26 mouse cellular contexts compared by ENCODE assay signal in the genomic region with DNA sequence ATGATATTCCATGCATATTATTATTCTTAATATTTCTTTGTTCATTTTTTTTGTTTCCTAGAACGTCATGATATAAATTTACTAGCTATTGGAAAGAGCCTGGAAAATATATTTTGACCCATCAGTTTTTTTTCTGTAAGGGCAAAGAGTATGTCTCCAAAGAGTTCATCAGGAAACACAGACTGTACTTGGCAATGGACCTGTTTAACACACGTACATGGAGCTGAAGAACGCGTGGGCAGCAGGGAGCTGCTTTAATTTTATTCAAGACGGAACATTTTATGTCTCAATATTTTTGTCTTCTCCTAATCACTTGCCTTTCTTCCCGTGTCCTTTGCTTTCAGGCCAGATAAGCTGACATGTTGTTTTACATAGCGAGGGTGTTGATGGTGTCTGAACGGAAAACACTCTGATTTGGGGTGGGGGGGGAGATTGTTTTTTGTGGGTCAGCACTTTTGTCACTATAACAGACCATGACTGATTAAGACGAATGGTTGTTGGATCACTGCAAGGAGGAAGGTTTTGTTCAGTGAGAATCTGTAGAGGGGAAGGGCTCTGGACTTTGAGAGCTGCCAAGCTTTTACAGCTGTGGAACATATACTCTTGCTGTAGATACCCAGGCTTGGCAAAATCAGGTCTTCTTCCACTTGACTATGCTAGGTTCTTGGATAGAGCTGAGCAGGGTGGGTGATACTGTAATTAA.
DNase-seq lines count a peak whose midpoint lies in the region; ATAC-seq lines count a peak whose summit lies in the region.
"Had no signal": no experiment of that assay in that cellular context is flagged by ENCODE, and none has a peak within 500 bp of the region (broad histone marks: within the 10 kb centered on the region; RNA-seq: fewer than 3 reads in every experiment).

No protein-coding gene starts in this region.

- no peaks in the 10 kb centered on the region for H3K4me1 ChIP-seq in midbrain, embryonic 14.5 days (ENCODE audit: control insufficient read depth, insufficient read depth, low read length)
- H3K4me1 ChIP-seq in midbrain, embryonic 15.5 days: peaks cover 7% of the 10 kb centered on the region; the same call in 1 of the 2 replicates
- no peaks in the 10 kb centered on the region for H3K4me1 ChIP-seq in hindbrain, embryonic 16.5 days (ENCODE audit: control insufficient read depth, insufficient read depth, low read depth, low read length)
- no peaks in the 10 kb centered on the region for H3K4me1 ChIP-seq in neural tube, embryonic 15.5 days
- H3K4me1 ChIP-seq: liver, embryonic 13.5 days; stomach, embryonic 15.5 days had no signal

- no peak overlapping the region for H3K9ac ChIP-seq in midbrain, embryonic 14.5 days (replicated peaks; ENCODE audit: low read length)
- no peak overlapping the region for H3K9ac ChIP-seq in midbrain, embryonic 15.5 days
- H3K9ac ChIP-seq in hindbrain, embryonic 16.5 days (ENCODE audit: low read depth, low read length): no peak overlapping the region
- H3K9ac ChIP-seq in neural tube, embryonic 15.5 days (replicated peaks): no peak overlapping the region
- H3K9ac ChIP-seq: embryonic facial prominence, embryonic 15.5 days; kidney, embryonic 15.5 days; liver, embryonic 13.5 days; lung, embryonic 14.5 days; stomach, embryonic 15.5 days had no signal

- no peak overlapping the region for H3K27ac ChIP-seq in midbrain, embryonic 14.5 days (replicated peaks; ENCODE audit: low read depth, low read length)
- H3K27ac ChIP-seq in midbrain, embryonic 15.5 days: no peak overlapping the region
- no peak overlapping the region for H3K27ac ChIP-seq in hindbrain, embryonic 16.5 days (ENCODE audit: low read depth, low read length)
- H3K27ac ChIP-seq in neural tube, embryonic 15.5 days (replicated peaks): no peak overlapping the region
- H3K27ac ChIP-seq: embryonic facial prominence, embryonic 15.5 days; kidney, embryonic 15.5 days; liver, embryonic 13.5 days; stomach, embryonic 15.5 days had no signal

- no peak for ATAC-seq in midbrain, embryonic 14.5 days (ENCODE audit: low FRiP score, low TSS enrichment)
- no peak for ATAC-seq in midbrain, embryonic 15.5 days (replicated peaks)
- peak; percentile 73 for ATAC-seq in hindbrain, embryonic 16.5 days
- peak; percentile 50 for ATAC-seq in neural tube, embryonic 15.5 days (ENCODE audit: low FRiP score)
- ATAC-seq: forebrain, embryonic 16.5 days; intestine, postnatal 0 days; Patski had no signal

- no peaks in the 10 kb centered on the region for H3K36me3 ChIP-seq in midbrain, embryonic 14.5 days (ENCODE audit: control insufficient read depth, insufficient read depth, low read length)
- H3K36me3 ChIP-seq in midbrain, embryonic 15.5 days (replicated peaks): no peaks in the 10 kb centered on the region
- no peaks in the 10 kb centered on the region for H3K36me3 ChIP-seq in hindbrain, embryonic 16.5 days (ENCODE audit: control insufficient read depth, insufficient read depth, low read length)
- H3K36me3 ChIP-seq in neural tube, embryonic 15.5 days: no peaks in the 10 kb centered on the region
- H3K36me3 ChIP-seq: embryonic facial prominence, embryonic 15.5 days; G1E; kidney, embryonic 15.5 days; liver, embryonic 13.5 days; stomach, embryonic 15.5 days had no signal

- H3K4me3 ChIP-seq in midbrain, embryonic 14.5 days (replicated peaks; ENCODE audit: low read depth, low read length): no peak overlapping the region
- no peak overlapping the region for H3K4me3 ChIP-seq in midbrain, embryonic 15.5 days
- no peak overlapping the region for H3K4me3 ChIP-seq in hindbrain, embryonic 16.5 days (ENCODE audit: low read length)
- H3K4me3 ChIP-seq in neural tube, embryonic 15.5 days (replicated peaks): no peak overlapping the region
- H3K4me3 ChIP-seq: embryonic facial prominence, embryonic 15.5 days; kidney, embryonic 15.5 days; liver, embryonic 13.5 days; stomach, embryonic 15.5 days had no signal

- DNase-seq in midbrain, embryonic 14.5 days: peak; percentile 6
- peak; percentile 17 for DNase-seq in embryo, embryonic 9.5 days (ENCODE audit: extremely low spot score)
- DNase-seq in urinary bladder, postnatal 14 days (ENCODE audit: low spot score): no peak
- DNase-seq in cerebellum, postnatal 10 days: no peak
- DNase-seq: B cell, adult 2 months; cerebellum, adult 11-12 months; cerebellum, postnatal 14 days; gastrocnemius, postnatal 10 days; kidney, postnatal 36 days; layer of hippocampus, adult 9-11 months; liver, embryonic 13.5 days; lung, postnatal 36 days; thymus, postnatal 4 days had no signal

- no peaks in the 10 kb centered on the region for H3K9me3 ChIP-seq in midbrain, embryonic 14.5 days (ENCODE audit: control insufficient read depth, low read length)
- H3K9me3 ChIP-seq in midbrain, embryonic 15.5 days: no peaks in the 10 kb centered on the region
- H3K9me3 ChIP-seq in hindbrain, embryonic 16.5 days (ENCODE audit: control insufficient read depth, low read length): no peaks in the 10 kb centered on the region
- no peaks in the 10 kb centered on the region for H3K9me3 ChIP-seq in neural tube, embryonic 15.5 days (replicated peaks)
- H3K9me3 ChIP-seq: embryonic facial prominence, embryonic 15.5 days; G1E; kidney, embryonic 15.5 days; liver, embryonic 13.5 days; stomach, embryonic 15.5 days had no signal

- no peaks in the 10 kb centered on the region for H3K27me3 ChIP-seq in midbrain, embryonic 14.5 days (ENCODE audit: control insufficient read depth, insufficient read depth, low read length)
- no peaks in the 10 kb centered on the region for H3K27me3 ChIP-seq in midbrain, embryonic 15.5 days (replicated peaks)
- no peaks in the 10 kb centered on the region for H3K27me3 ChIP-seq in hindbrain, embryonic 16.5 days (replicated peaks; ENCODE audit: control insufficient read depth, insufficient read depth, low read length)
- H3K27me3 ChIP-seq in neural tube, embryonic 15.5 days (replicated peaks): no peaks in the 10 kb centered on the region
- H3K27me3 ChIP-seq: CH12.LX; embryonic facial prominence, embryonic 15.5 days; kidney, embryonic 15.5 days; liver, embryonic 13.5 days; Patski; stomach, embryonic 15.5 days had no signal

- WGBS in midbrain, embryonic 14.5 days: 31% methylated on average over 9 of the region's 9 CpGs
- whole genome bisulfite sequencing in midbrain, embryonic 15.5 days: 43% methylated on average over 9 of the region's 9 CpGs
- WGBS in hindbrain, embryonic 16.5 days: 36% methylated on average over 9 of the region's 9 CpGs
- 35% methylated on average over 9 of the region's 9 CpGs for WGBS in neural tube, embryonic 15.5 days

- H3K4me2 ChIP-seq in midbrain, embryonic 14.5 days (ENCODE audit: low read length): no peak overlapping the region
- no peak overlapping the region for H3K4me2 ChIP-seq in midbrain, embryonic 15.5 days
- H3K4me2 ChIP-seq in hindbrain, embryonic 16.5 days (ENCODE audit: low read length): no peak overlapping the region
- no peak overlapping the region for H3K4me2 ChIP-seq in neural tube, embryonic 15.5 days
- H3K4me2 ChIP-seq: embryonic facial prominence, embryonic 15.5 days; heart, embryonic 11.5 days; kidney, embryonic 15.5 days; liver, embryonic 13.5 days; lung, embryonic 14.5 days; stomach, embryonic 15.5 days had no signal

Comparison
In these comparisons a context has a peak if more than half of its experiments do, and no peak if none do; other contexts are left out.
1. ATAC-seq: peak in hindbrain, embryonic 16.5 days (single experiment) and neural tube, embryonic 15.5 days (single experiment); none in midbrain, embryonic 14.5 days (single experiment) and midbrain, embryonic 15.5 days (single experiment).
2. DNase-seq: peak in midbrain, embryonic 14.5 days (single experiment) and embryo, embryonic 9.5 days (single experiment); none in urinary bladder, postnatal 14 days (single experiment) and cerebellum, postnatal 10 days (0 of 2).